Mouse (Mus musculus) brown adipose tissue, adult 24 weeks (tissue): ENCODE measurements around the gene Olfr459. TPM values are rescaled to one million over a fixed set of nuclear protein-coding genes. Genes with fewer than 3 reads are reported as not detected.

Experiments
- H3K27ac ChIP-seq: fragments of 200-500 bp; replicated peaks from 2 replicates; pipeline ENCODE4 v1.5.1; 2012; ENCODE audit warnings: low read depth, mild to moderate bottlenecking, low read length
- H3K4me1 ChIP-seq: fragments of 200-500 bp; 2 replicates; pipeline ENCODE4 v1.6.1; 2012; ENCODE audit warnings: low read length, mixed read lengths; ENCODE audit not compliant: control insufficient read depth, insufficient read depth, insufficient read length
- H3K4me3 ChIP-seq: fragments of 200-500 bp; 2 replicates; pipeline ENCODE4 v1.5.1; 2012; ENCODE audit warnings: low read depth, mild to moderate bottlenecking, low read length, moderate library complexity; ENCODE audit not compliant: insufficient read depth
- polyA plus RNA-seq: library from polyadenylated mRNA; stranded (reverse); fragments of >200 nt; gene quantifications from 2 replicates; pipeline ENCODE4 v1.2.4, GENCODE M21; 2012; ENCODE audit not compliant: missing spikeins, insufficient read depth, insufficient read length

Gene Olfr459
- polyA plus RNA-seq, 1 experiment, result not detected

DNA sequence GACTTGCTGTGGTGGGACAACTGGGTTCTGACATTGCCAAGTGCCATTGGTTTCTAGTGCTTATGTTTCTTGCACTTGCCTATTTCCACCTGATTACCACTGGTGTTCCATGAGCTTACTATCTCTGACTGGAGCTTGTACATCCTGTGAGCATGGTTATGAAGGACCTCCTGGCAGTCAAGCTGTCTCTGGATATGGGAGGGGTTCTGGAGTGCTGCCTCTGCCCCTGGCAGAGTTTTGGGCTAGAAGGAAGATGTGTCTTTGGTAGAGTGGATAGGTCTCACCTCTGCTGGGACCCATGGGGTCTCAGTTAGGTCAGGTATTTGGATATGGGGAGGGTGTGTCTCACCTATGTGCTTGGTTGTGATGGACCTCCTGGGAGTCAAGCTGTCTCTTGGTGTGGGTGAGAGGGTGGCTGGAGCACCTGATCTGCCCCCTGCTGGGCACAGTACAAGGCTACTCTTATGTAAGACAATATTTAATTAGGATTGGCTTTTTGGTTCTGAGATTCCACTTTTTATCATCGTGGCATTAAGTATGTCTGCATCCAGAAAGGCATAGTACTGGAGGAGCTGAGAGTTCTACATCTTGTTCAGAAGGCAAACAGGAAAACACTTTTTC is 46.9 kb downstream of the Olfr459 start:
- H3K4me1 ChIP-seq, result no peaks in the 10 kb centered on the region

DNA sequence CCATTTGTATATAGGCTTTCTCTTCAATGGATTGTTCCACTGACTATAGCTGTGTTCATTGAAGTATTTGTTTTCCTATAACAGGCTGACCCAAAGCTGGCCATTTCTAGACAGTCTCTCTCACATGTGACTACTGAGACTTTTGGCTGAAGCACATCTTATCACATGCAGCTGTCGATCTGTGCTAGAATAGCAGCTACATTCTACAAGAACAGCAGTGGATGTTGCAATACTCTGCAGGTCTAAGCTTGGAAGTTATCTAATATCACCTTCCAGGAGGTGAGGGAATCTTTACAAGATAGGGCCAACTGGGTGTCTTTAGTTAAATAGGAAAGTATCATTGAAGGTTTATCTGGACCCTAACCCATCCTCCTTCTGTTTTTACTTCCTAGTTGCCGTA is 53.5 kb downstream of the Olfr459 start:
- Histone ChIP-seq H3K4me3 (no peak overlapping the region), H3K27ac (no peak overlapping the region)

More for the DNA sequence above, 46.9 kb downstream of the Olfr459 start:
- H3K27ac ChIP-seq, result no peak overlapping the region
- no peak overlapping the region for H3K4me3 ChIP-seq

More for the DNA sequence above, 53.5 kb downstream of the Olfr459 start:
- no peaks in the 10 kb centered on the region for H3K4me1 ChIP-seq

Other genes with a start within 250 kb of the Olfr459 start
- 1.8 and 3.1 TPM in 2 replicates for gene Ephb6, start 169.7 kb downstream of the Olfr459 start, polyA plus RNA-seq
- gene Trpv6, start 138.8 kb downstream of the Olfr459 start, polyA plus RNA-seq, result not detected in 2 replicates
- gene Trpv5, start 94.4 kb downstream of the Olfr459 start, polyA plus RNA-seq, result not detected in 2 replicates
- not detected in 2 replicates for gene Llcfc1, start 90.7 kb downstream of the Olfr459 start, polyA plus RNA-seq
- gene Kel, start 70.8 kb downstream of the Olfr459 start, polyA plus RNA-seq, result not detected in 2 replicates
- not detected in 2 replicates for gene Pip, start 72.4 kb upstream of the Olfr459 start, polyA plus RNA-seq
- gene Sval2, start 77.8 kb upstream of the Olfr459 start, polyA plus RNA-seq, result not detected in 2 replicates
- not detected in 2 replicates for gene Sval1, start 176.5 kb upstream of the Olfr459 start, polyA plus RNA-seq
- not detected in 2 replicates for gene Sval3, start 193.0 kb upstream of the Olfr459 start, polyA plus RNA-seq